Comparison of ENCODE assay signal across 25 mouse cellular contexts in the genomic region with DNA sequence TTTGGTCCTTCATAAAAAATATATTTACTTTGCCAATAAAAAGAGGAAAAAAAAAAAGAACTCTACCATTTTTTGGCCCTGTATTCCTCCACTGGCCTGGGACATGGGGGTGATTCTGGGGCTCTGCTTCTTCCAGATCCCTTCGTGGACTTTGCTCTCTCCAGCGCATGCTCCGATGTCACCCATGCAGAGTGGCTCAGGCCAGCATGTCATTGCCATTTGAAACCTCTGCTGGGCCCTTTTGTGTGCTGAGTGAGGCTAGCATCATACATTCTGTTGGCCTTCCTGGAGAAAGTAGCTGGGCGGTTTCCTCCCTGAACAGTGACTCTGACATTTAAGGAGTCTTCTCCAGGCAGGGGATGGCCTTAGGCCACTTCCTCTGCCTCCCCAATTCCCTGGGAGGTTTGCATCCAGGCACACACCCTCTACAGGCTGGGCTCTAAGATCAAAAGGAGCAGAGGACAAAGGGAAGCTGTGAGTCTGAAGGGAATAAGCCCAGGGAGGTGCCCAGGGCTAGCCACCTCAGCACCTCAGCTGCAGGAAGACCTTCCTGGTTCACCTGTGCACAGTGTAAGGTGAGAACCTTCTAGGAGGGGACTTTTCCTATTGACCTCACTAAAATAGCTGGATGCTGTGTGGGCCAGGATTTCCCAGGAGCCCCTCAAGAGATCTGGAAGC. TPM values are rescaled to one million over a fixed set of nuclear protein-coding genes. Genes with fewer than 3 reads are reported as not detected.
DNase-seq lines count a peak whose midpoint lies in the region; ATAC-seq and TF ChIP-seq lines count a peak whose summit lies in the region.
"Had no signal": no experiment of that assay in that cellular context is flagged by ENCODE, and none has a peak within 500 bp of the region (broad histone marks: within the 10 kb centered on the region; RNA-seq: fewer than 3 reads in every experiment).

No protein-coding gene starts in this region.

- H3K4me1 ChIP-seq in hindbrain, embryonic 10.5 days (replicated peaks): peaks cover 40% of the 10 kb centered on the region
- peaks cover 7% of the 10 kb centered on the region; the same call in 1 of the 2 replicates for H3K4me1 ChIP-seq in hindbrain, embryonic 12.5 days
- peaks cover 51% of the 10 kb centered on the region for H3K4me1 ChIP-seq in liver, adult 2 months (ENCODE audit: control insufficient read depth, insufficient read depth, low read length)
- no peaks in the 10 kb centered on the region for H3K4me1 ChIP-seq in liver, embryonic 11.5 days (replicated peaks; ENCODE audit: control insufficient read depth, insufficient read depth, low read length)
- peaks cover 12% of the 10 kb centered on the region; the same call in 1 of the 2 replicates for H3K4me1 ChIP-seq in small intestine, adult 2 months (ENCODE audit: control insufficient read depth, insufficient read depth, insufficient read length, low read length)
- H3K4me1 ChIP-seq: midbrain, embryonic 12.5 days had no signal

- ATAC-seq in hindbrain, embryonic 12.5 days (ENCODE audit: low FRiP score): no peak
- no peak for ATAC-seq in liver, embryonic 11.5 days (replicated peaks; ENCODE audit: low FRiP score)
- ATAC-seq: forebrain, embryonic 15.5 days had no signal

- 66% methylated on average over 4 of the region's 4 CpGs for WGBS in hindbrain, embryonic 10.5 days
- 69% methylated on average over 4 of the region's 4 CpGs for WGBS in hindbrain, embryonic 12.5 days
- 35% methylated on average over 4 of the region's 4 CpGs for WGBS in liver, adult 2 months
- WGBS in liver, embryonic 11.5 days: 70% methylated on average over 4 of the region's 4 CpGs
- 62% methylated on average over 4 of the region's 4 CpGs for WGBS in small intestine, adult 2 months

- H3K36me3 ChIP-seq in hindbrain, embryonic 10.5 days: no peaks in the 10 kb centered on the region
- no peaks in the 10 kb centered on the region for H3K36me3 ChIP-seq in hindbrain, embryonic 12.5 days
- H3K36me3 ChIP-seq in liver, adult 2 months (ENCODE audit: control insufficient read depth, insufficient read depth, low read length): peaks cover 15% of the 10 kb centered on the region; the same call in 1 of the 2 replicates
- H3K36me3 ChIP-seq in liver, embryonic 11.5 days (ENCODE audit: control insufficient read depth, insufficient read depth, low read length): no peaks in the 10 kb centered on the region
- no peaks in the 10 kb centered on the region for H3K36me3 ChIP-seq in small intestine, adult 2 months (ENCODE audit: control insufficient read depth, insufficient read depth, low read length)
- H3K36me3 ChIP-seq: forebrain, embryonic 15.5 days; hindbrain, embryonic 13.5 days; limb, embryonic 12.5 days; midbrain, embryonic 12.5 days had no signal

- peak overlapping the region; percentile 46; the same call in 1 of the 2 replicates for H3K27ac ChIP-seq in hindbrain, embryonic 10.5 days
- H3K27ac ChIP-seq in hindbrain, embryonic 12.5 days: no peak overlapping the region
- H3K27ac ChIP-seq in liver, adult 2 months (replicated peaks; ENCODE audit: insufficient read depth, low read depth, low read length): peak overlapping the region; percentile 74
- H3K27ac ChIP-seq in liver, embryonic 11.5 days (ENCODE audit: low read depth, low read length): no peak overlapping the region
- peak overlapping the region; percentile 38 for H3K27ac ChIP-seq in small intestine, adult 2 months (ENCODE audit: insufficient read depth, low read depth, low read length)
- H3K27ac ChIP-seq: forebrain, embryonic 15.5 days; heart, embryonic 13.5 days; hindbrain, embryonic 13.5 days; layer of hippocampus, adult 2 months; limb, embryonic 12.5 days; midbrain, embryonic 12.5 days had no signal

- no peak overlapping the region for H3K9ac ChIP-seq in hindbrain, embryonic 12.5 days
- peak overlapping the region; percentile 33; the same call in 1 of the 2 replicates for H3K9ac ChIP-seq in liver, adult 2 months (ENCODE audit: low read depth, low read length)
- H3K9ac ChIP-seq in liver, embryonic 11.5 days (ENCODE audit: low read depth, low read length): no peak overlapping the region
- H3K9ac ChIP-seq: forebrain, embryonic 15.5 days; heart, embryonic 13.5 days; hindbrain, embryonic 13.5 days; limb, embryonic 12.5 days; midbrain, embryonic 12.5 days had no signal

- TF ChIP-seq POLR2A in liver, adult 2 months (IDR thresholded peaks at IDR 0.05; ENCODE audit: extremely low read depth, insufficient read depth, low read length): no peak
- TF ChIP-seq POLR2A in small intestine, adult 2 months (IDR thresholded peaks at IDR 0.05; ENCODE audit: low read depth, low read length): no peak

- H3K4me2 ChIP-seq in hindbrain, embryonic 12.5 days (replicated peaks): no peak overlapping the region
- H3K4me2 ChIP-seq in liver, embryonic 11.5 days: no peak overlapping the region
- H3K4me2 ChIP-seq: forebrain, embryonic 15.5 days; heart, embryonic 13.5 days; hindbrain, embryonic 13.5 days; limb, embryonic 12.5 days; midbrain, embryonic 12.5 days had no signal

- H3K4me3 ChIP-seq in hindbrain, embryonic 10.5 days: no peak overlapping the region
- H3K4me3 ChIP-seq in hindbrain, embryonic 12.5 days: no peak overlapping the region
- H3K4me3 ChIP-seq in liver, adult 2 months (ENCODE audit: insufficient read depth, low read depth, low read length): no peak overlapping the region
- H3K4me3 ChIP-seq in liver, embryonic 11.5 days (ENCODE audit: low read depth, low read length): no peak overlapping the region
- H3K4me3 ChIP-seq in small intestine, adult 2 months (ENCODE audit: low read depth, low read length): no peak overlapping the region
- H3K4me3 ChIP-seq: forebrain, embryonic 15.5 days; heart, embryonic 13.5 days; hindbrain, embryonic 13.5 days; layer of hippocampus, adult 2 months; limb, embryonic 12.5 days; midbrain, embryonic 12.5 days had no signal

- TF ChIP-seq CTCF in liver, adult 2 months (IDR thresholded peaks at IDR 0.05; ENCODE audit: low read depth, low read length): no peak
- no peak for TF ChIP-seq CTCF in small intestine, adult 2 months (IDR thresholded peaks at IDR 0.05; ENCODE audit: extremely low read depth, insufficient read length, insufficient replicate concordance, low read depth, low read length)

- 0 out of 2 replicates have a peak, but pooled peaks cover under 1% of the 10 kb centered on the region for H3K79me2 ChIP-seq in liver, adult 2 months (ENCODE audit: control insufficient read depth, insufficient read depth, low read length)

- H3K9me3 ChIP-seq in hindbrain, embryonic 10.5 days: no peaks in the 10 kb centered on the region
- H3K9me3 ChIP-seq in hindbrain, embryonic 12.5 days (replicated peaks): no peaks in the 10 kb centered on the region
- H3K9me3 ChIP-seq in liver, embryonic 11.5 days (ENCODE audit: control insufficient read depth, low read length): no peaks in the 10 kb centered on the region
- H3K9me3 ChIP-seq: forebrain, embryonic 15.5 days; heart, embryonic 13.5 days; hindbrain, embryonic 13.5 days; limb, embryonic 12.5 days; midbrain, embryonic 12.5 days had no signal

- no peaks in the 10 kb centered on the region for H3K27me3 ChIP-seq in hindbrain, embryonic 10.5 days (ENCODE audit: insufficient read depth, poor library complexity, severe bottlenecking)
- H3K27me3 ChIP-seq in hindbrain, embryonic 12.5 days: no peaks in the 10 kb centered on the region
- H3K27me3 ChIP-seq in liver, adult 2 months (ENCODE audit: control insufficient read depth, insufficient read depth, low read length): no peaks in the 10 kb centered on the region
- no peaks in the 10 kb centered on the region for H3K27me3 ChIP-seq in liver, embryonic 11.5 days (replicated peaks; ENCODE audit: control insufficient read depth, insufficient read depth, low read length)
- H3K27me3 ChIP-seq in small intestine, adult 2 months (ENCODE audit: control insufficient read depth, insufficient read depth, low read length): no peaks in the 10 kb centered on the region
- H3K27me3 ChIP-seq: forebrain, embryonic 15.5 days; heart, embryonic 13.5 days; hindbrain, embryonic 13.5 days; limb, embryonic 12.5 days had no signal

- DNase-seq in hindbrain, embryonic 10.5 days (ENCODE audit: low spot score): no peak
- DNase-seq in liver, adult 2 months (ENCODE audit: extremely low read depth, low read depth, low spot score): peak; percentile 83
- no peak for DNase-seq in liver, embryonic 11.5 days (ENCODE audit: low spot score)
- DNase-seq in R1 (ENCODE audit: low read depth, low spot score): peak; percentile 73
- no peak for DNase-seq in layer of hippocampus, adult 9-10 months (ENCODE audit: low spot score)
- DNase-seq: adrenal gland, postnatal 10 days; cerebellum, adult 18-20 months; cerebellum, postnatal 25 days; embryo, embryonic 11 days; gastrocnemius, postnatal 10 days; heart, postnatal 14 days; layer of hippocampus, postnatal 36 days; lung, adult 18-20 months; lung, postnatal 10 days; right cerebral cortex, postnatal 14 days had no signal

RNA-seq across cellular contexts. Expression of gene Aldh1l1, which starts 10.9 kb away (rescaled TPM):
- polyA plus RNA-seq in hindbrain, embryonic 10.5 days (2016; fragmentation: Nextera tagmentation; extraction: Ambion mirVana): 1.7 and 2.9 TPM in 2 replicates
- 13.0 and 19.4 TPM in 2 replicates for polyA plus RNA-seq in hindbrain, embryonic 12.5 days (2016; fragmentation: Nextera tagmentation; extraction: Ambion mirVana)
- total RNA-seq in liver, adult 2 months (2014; rRNA removed): 1,071 and 1,237 TPM in 2 replicates
- polyA plus RNA-seq in liver, adult 2 months (2012; rRNA removed): 834 and 897 TPM in 2 replicates
- 6.5 and 6.6 TPM in 2 replicates for polyA plus RNA-seq in liver, embryonic 11.5 days (2014; fragmentation: Nextera tagmentation; extraction: Ambion mirVana)
- polyA plus RNA-seq in small intestine, adult 2 months (2012; rRNA removed): 20.5 and 53.6 TPM in 2 replicates

RNA-seq across cellular contexts. Expression of gene Klf15, which starts 12.9 kb away (rescaled TPM):
- 4.1 and 4.9 TPM in 2 replicates for polyA plus RNA-seq in hindbrain, embryonic 10.5 days (2016; fragmentation: Nextera tagmentation; extraction: Ambion mirVana)
- 6.3 and 6.9 TPM in 2 replicates for polyA plus RNA-seq in hindbrain, embryonic 12.5 days (2016; fragmentation: Nextera tagmentation; extraction: Ambion mirVana)
- 148 and 168 TPM in 2 replicates for total RNA-seq in liver, adult 2 months (2014; rRNA removed)
- polyA plus RNA-seq in liver, adult 2 months (2012; rRNA removed): 147 and 252 TPM in 2 replicates
- polyA plus RNA-seq in liver, embryonic 11.5 days (2014; fragmentation: Nextera tagmentation; extraction: Ambion mirVana): 10.6 and 12.3 TPM in 2 replicates
- polyA plus RNA-seq in small intestine, adult 2 months (2012; rRNA removed): 15.0 and 15.1 TPM in 2 replicates
- total RNA-seq: MEL had no signal

RNA-seq across cellular contexts. Expression of gene Cfap100, which starts 46.7 kb away (rescaled TPM):
- polyA plus RNA-seq in hindbrain, embryonic 10.5 days (2016; fragmentation: Nextera tagmentation; extraction: Ambion mirVana): 1.2 and 2.0 TPM in 2 replicates
- polyA plus RNA-seq in hindbrain, embryonic 12.5 days (2016; fragmentation: Nextera tagmentation; extraction: Ambion mirVana): 2.8 and 3.8 TPM in 2 replicates
- total RNA-seq in liver, adult 2 months (2014; rRNA removed): 0.20 and 0.28 TPM in 2 replicates
- polyA plus RNA-seq in liver, adult 2 months (2012; rRNA removed): 0.17 and 0.33 TPM in 2 replicates
- polyA plus RNA-seq in liver, embryonic 11.5 days (2014; fragmentation: Nextera tagmentation; extraction: Ambion mirVana): 0.18 TPM in 2 replicates
- not detected in 2 replicates for polyA plus RNA-seq in small intestine, adult 2 months (2012; rRNA removed)
- total RNA-seq: MEL had no signal
- polyA plus RNA-seq: spleen, adult 2 months had no signal

Comparison
In these comparisons a context has a peak if more than half of its experiments do, and no peak if none do; other contexts are left out.
1. DNase-seq: peak in liver, adult 2 months (single experiment) and R1 (single experiment); none in hindbrain, embryonic 10.5 days (single experiment), liver, embryonic 11.5 days (single experiment) and layer of hippocampus, adult 9-10 months (single experiment).
2. H3K27ac ChIP-seq: peak in hindbrain, embryonic 10.5 days (single experiment), liver, adult 2 months (single experiment) and small intestine, adult 2 months (single experiment); none in hindbrain, embryonic 12.5 days (single experiment) and liver, embryonic 11.5 days (single experiment).
3. RNA of gene Aldh1l1, which starts 10.9 kb away (polyA plus RNA-seq): 834 to 897 TPM in liver, adult 2 months; 20.5 to 53.6 TPM in small intestine, adult 2 months, 13.0 to 19.4 TPM in hindbrain, embryonic 12.5 days, 6.5 to 6.6 TPM in liver, embryonic 11.5 days and 1.7 to 2.9 TPM in hindbrain, embryonic 10.5 days; every median in the first group is over 10 times any median in the second.